Mouse (Mus musculus) heart, adult 2 months (tissue): ENCODE measurements around the gene Msmb.
A peak's percentile ranks its signal among the peaks of the same experiment; 100 is the strongest.

ENCODE experiments used
- CTCF ChIP-seq: fragments of 200-600 bp; IDR thresholded peaks from 2 replicates; pipeline ENCODE4 v1.8.1; 2022; ENCODE audit warnings: antibody characterized with exemption, mild to moderate bottlenecking, moderate library complexity
- POLR2A ChIP-seq: fragments of 200-500 bp; IDR thresholded peaks from 2 replicates; pipeline ENCODE4 v1.6.1; 2011; ENCODE audit warnings: mild to moderate bottlenecking, low read depth, low read length, control low read depth; ENCODE audit not compliant: insufficient read depth

- TF ChIP-seq CTCF (peak; percentile 25; the same call in 1 of the 2 replicates), POLR2A (peak; percentile 39; the same call in 1 of the 2 replicates)
These were observed 23.6 kb downstream of the Msmb start for GRCm38 (mm10) chr14:32165278-32166061.
